Mouse (Mus musculus) embryonic fibroblast, embryonic 13.5 days (primary cell): ENCODE results near the gene Rps19. TPM values are rescaled to one million over a fixed set of nuclear protein-coding genes. Genes with fewer than 3 reads are reported as not detected.
"Not testable (repeated sequence)": the region's sequence is repeated elsewhere in the genome, so short reads cannot be mapped to it uniquely, and the experiment has no call there.

Source experiments
- H3K27ac ChIP-seq: 2 replicates; pipeline ENCODE4 v1.5.1; 2012; ENCODE audit warnings: low read length, control low read depth, inconsistent platforms; ENCODE audit not compliant: insufficient read depth
- H3K4me1 ChIP-seq: 2 replicates; pipeline ENCODE4 v1.6.1; 2011; ENCODE audit warnings: low read length; ENCODE audit not compliant: control insufficient read depth, insufficient read depth
- H3K4me3 ChIP-seq: 2 replicates; pipeline ENCODE4 v1.5.1; 2011; ENCODE audit warnings: mild to moderate bottlenecking, control low read depth, low read length; ENCODE audit not compliant: insufficient read depth
- CTCF ChIP-seq: IDR thresholded peaks from 2 replicates; pipeline ENCODE4 v1.5.1; 2011; ENCODE audit warnings: mild to moderate bottlenecking, control low read depth, low read length, moderate library complexity, borderline replicate concordance; ENCODE audit not compliant: insufficient read depth
- POLR2A ChIP-seq: IDR thresholded peaks from 2 replicates; pipeline ENCODE4 v1.6.1; 2011; ENCODE audit warnings: low read depth, mild to moderate bottlenecking, control low read depth, low read length, moderate library complexity
- polyA plus RNA-seq: library from polyadenylated mRNA; stranded (reverse); fragments of >200 nt; gene quantifications from 2 replicates; pipeline ENCODE4 v1.2.4, GENCODE M21; 2011; ENCODE audit warnings: low read depth; ENCODE audit not compliant: missing spikeins, insufficient read length

Gene Rps19
- polyA plus RNA-seq: 1,421 and 1,560 TPM in 2 replicates

DNA sequence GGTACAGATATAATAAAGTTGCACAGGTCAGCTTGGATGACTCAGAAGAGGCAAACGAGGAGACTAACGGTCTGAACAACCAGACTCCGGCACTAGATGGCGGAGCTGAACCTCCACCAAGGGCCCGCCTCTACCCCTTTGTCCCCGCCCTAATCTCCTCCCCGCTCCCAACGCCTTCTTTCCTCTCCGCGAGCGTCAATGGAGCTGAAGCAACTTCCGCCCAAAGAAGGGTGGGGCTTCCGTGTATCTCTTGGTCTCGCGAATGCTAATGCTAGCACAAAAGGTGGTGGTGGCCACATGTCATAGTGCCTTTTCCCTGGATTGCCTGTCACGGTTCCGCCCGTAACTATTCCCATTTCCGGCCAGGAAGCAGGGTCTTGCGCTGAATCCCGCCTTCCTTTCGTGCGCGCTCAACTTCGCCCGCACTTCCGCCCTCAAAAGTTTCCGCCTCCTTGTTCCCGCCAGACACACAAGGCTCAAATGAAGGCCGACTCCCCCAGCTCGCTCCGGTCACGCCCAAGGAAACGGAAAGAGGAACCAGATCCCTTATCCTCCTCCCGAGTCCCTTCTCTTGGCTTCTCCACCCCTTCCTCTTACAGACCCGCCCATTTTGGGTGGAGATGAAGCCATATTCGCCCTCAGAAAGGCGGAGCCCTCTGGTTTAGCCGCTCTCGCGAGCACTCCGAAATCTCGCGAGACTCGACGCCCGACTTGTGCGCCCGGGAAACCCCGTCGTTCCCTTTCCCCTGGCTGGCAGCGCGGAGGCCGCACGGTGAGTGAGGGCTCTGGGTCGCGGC lies at the start of gene Rps19:
Gene Rps19 (plus strand): TSS at position 476 of the 797 bp plus-strand sequence.
- Histone ChIP-seq H3K4me3 (peak within 1 kb of the TSS; percentile 76), H3K4me1 (no peaks in the 10 kb centered on the region; the same call in 1 of the 2 replicates), H3K27ac (peak within 1 kb of the TSS; percentile 77)
- TF ChIP-seq CTCF: 0 out of 2 replicates have a peak, but pooled peaks have one; percentile 6
- peak; percentile 93 for TF ChIP-seq POLR2A

DNA sequence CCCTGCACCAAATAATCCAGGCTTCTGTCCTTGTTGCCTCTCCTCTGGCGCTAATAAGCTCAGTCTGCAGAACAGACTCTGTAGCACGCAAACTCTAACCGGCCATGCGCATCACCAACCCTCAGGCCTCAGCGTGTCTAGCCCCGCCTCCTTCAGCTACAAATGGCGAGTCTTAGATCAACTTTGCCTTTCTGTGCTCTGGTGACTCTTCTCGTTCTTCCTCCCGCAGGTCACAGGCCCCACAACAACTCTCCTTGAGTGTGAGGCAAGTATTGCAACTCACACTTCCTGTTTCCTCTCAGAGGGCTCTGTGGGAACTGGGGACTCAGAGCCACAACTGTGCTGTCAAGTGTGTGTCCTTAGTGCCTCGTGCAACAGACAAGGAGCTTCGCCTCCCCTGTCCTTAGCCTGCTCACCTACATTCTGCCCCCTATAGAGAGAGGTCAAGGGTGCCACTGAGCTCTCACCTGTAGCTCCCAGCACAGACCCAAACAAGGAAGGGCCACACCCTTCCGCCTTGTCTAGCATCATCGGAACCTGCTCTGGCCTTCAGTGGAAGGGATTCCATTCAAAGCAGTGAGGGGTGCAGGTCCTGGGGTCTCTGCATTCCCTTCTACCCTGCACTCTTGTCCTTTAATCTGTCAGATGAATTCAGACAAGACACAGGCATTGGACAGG lies 45.3 kb upstream of the Rps19 start:
- H3K27ac ChIP-seq, H3K4me1 ChIP-seq, H3K4me3 ChIP-seq: not testable (repeated sequence)

DNA sequence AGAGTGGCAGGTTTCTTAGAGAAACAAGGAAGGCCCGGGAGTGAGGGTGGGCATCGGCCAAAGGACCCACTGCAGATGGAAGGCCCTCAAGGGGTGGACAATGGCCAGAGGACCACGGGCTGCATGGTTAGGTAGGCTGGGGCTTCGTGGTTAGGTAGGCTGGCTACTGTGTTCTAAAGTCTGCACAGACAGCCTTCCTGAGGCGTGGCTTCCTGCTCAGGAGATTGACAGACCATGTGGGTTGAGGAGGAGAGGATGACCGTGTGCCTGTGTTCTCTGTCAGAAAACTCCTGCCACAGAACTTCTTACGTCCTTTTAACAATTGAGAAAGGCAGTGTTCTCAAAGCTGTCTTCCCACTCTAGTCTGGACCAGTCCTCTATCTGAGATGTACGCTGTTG lies 44.8 kb upstream of the Rps19 start:
- Histone ChIP-seq H3K4me1 (no peaks in the 10 kb centered on the region), H3K4me3 (no peak overlapping the region), H3K27ac (no peak overlapping the region)
- TF ChIP-seq POLR2A (no peak), CTCF (no peak)

GRCm38 (mm10) chr7:24840331-24840730 lies 43.8 kb upstream of the Rps19 start:
- H3K4me3 ChIP-seq: no peak overlapping the region
- no peaks in the 10 kb centered on the region for H3K4me1 ChIP-seq
- H3K27ac ChIP-seq: no peak overlapping the region
- TF ChIP-seq CTCF (no peak), POLR2A (no peak)

GRCm38 (mm10) chr7:24841009-24841408 lies 43.2 kb upstream of the Rps19 start:
- Histone ChIP-seq H3K27ac (no peak overlapping the region), H3K4me3 (no peak overlapping the region)
- TF ChIP-seq CTCF (no peak), POLR2A (no peak)

GRCm38 (mm10) chr7:24844144-24844543 lies 40.0 kb upstream of the Rps19 start:
- TF ChIP-seq CTCF: no peak
- TF ChIP-seq POLR2A: no peak
- H3K4me1 ChIP-seq: no peaks in the 10 kb centered on the region
- H3K27ac ChIP-seq: no peak overlapping the region
- H3K4me3 ChIP-seq: no peak overlapping the region

More at GRCm38 (mm10) chr7:24841009-24841408, 43.2 kb upstream of the Rps19 start:
- H3K4me1 ChIP-seq: no peaks in the 10 kb centered on the region

DNA sequence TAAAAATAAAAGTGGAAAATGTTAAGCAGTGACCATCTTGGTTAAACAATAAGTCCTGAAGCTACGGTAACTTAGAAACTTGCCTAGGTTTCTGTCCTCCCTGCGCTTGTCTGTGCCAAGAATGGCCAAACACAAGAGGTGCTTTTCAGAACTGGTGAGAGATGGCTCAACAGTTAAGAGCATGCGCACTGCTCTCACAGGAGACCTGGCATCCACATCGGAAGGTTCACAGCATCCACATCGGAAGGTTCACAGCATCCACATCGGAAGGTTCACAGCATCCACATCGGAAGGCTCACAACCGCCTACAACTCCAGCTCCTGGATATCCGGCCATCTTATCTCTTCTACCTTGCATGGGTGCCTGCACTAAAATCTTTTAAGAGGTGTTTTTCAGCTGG lies 39.0 kb upstream of the Rps19 start:
- 0 out of 2 replicates have a peak, but pooled peaks cover 3% of the 10 kb centered on the region for H3K4me1 ChIP-seq
- H3K4me3 ChIP-seq: no peak overlapping the region
- no peak overlapping the region for H3K27ac ChIP-seq
- TF ChIP-seq POLR2A (no peak), CTCF (no peak)

DNA sequence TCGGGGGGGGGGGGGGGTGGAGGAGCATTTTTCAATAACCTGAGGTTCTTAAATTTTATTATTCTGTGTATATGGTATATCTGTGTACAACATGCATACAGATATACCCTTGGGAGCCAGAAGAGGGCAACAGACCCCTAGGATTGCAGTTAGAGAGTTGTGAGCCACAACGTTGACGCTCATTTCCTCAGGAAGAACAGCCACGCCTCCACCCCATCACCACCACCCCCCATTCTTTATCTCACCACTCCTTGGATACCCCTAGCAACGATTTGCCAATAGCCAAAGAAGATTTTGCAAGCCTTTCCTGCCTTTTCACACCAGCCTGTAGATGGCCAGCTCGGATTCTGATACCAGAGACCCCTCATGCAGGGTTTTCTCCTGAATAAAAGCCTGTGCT lies 38.5 kb upstream of the Rps19 start:
- TF ChIP-seq POLR2A: no peak
- no peak for TF ChIP-seq CTCF
- H3K4me1 ChIP-seq: 0 out of 2 replicates have a peak, but pooled peaks cover 4% of the 10 kb centered on the region
- H3K4me3 ChIP-seq: no peak overlapping the region
- no peak overlapping the region for H3K27ac ChIP-seq

GRCm38 (mm10) chr7:24846576-24846975 lies 37.6 kb upstream of the Rps19 start:
- not testable (repeated sequence) for H3K27ac ChIP-seq, H3K4me1 ChIP-seq, H3K4me3 ChIP-seq

DNA sequence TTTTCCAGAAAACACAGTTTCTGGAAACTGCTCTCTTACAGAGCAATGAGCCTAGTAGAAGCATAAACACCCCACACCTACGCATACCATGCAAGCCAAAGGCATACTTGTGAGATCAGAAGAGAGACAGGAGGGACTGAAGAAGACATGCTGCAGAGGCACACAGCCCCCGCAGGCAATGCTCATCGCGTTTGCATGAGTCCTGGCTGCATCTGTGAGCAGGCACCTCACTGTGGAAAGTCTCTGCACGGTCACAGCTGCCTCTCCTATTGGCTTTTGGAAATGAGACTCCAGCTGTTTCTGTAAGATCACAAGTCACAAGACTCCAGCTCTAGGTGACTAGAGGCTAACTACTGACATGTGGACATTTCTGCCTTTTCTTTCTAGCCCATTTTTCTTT lies 34.0 kb upstream of the Rps19 start:
- TF ChIP-seq POLR2A: no peak
- TF ChIP-seq CTCF: no peak
- H3K4me1 ChIP-seq: 0 out of 2 replicates have a peak, but pooled peaks cover 4% of the 10 kb centered on the region
- H3K4me3 ChIP-seq: no peak overlapping the region
- H3K27ac ChIP-seq: no peak overlapping the region
